Mouse (Mus musculus): ENCODE measurements around the gene Ifnb1. TPM values are rescaled to one million over a fixed set of nuclear protein-coding genes. Genes with fewer than 3 reads are reported as not detected.

Ifnb1 gene
- polyA plus RNA-seq, 1 experiment = not detected

DNA sequence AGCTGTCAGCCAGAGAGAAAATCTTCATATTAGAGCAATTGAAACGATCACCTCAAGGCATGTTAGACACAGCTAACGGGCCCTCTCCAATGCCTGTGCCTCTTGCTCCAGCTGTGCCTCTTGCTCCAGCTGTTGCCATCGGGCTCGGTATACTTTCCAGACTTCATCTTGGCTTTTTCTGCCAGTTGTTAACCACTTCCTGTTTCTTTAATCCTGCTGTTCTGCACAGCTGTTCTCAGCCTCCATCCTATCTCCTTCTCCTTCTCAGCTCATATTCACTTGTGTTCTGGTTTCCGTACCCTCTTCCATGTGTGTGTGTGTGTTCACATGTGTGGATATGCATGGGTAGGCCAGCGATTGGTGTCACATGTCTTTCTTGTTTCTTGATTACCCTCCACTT lies 42.4 kb downstream of the Ifnb1 start:
- 83% methylated on average over 6 of the region's 6 CpGs for WGBS
- H3K4me1 ChIP-seq (ENCODE audit: control insufficient read depth, insufficient read depth, low read length) = no peaks in the 10 kb centered on the region
- no peak overlapping the region for H3K27ac ChIP-seq (ENCODE audit: insufficient read depth, low read depth, low read length)
- H3K4me3 ChIP-seq (ENCODE audit: insufficient read depth, low read depth, low read length) = no peak overlapping the region
- TF ChIP-seq POLR2A (IDR thresholded peaks at IDR 0.05; ENCODE audit: insufficient read depth, low read depth, low read length) = no peak
- TF ChIP-seq CTCF (IDR thresholded peaks at IDR 0.05; ENCODE audit: insufficient read depth, low read depth, low read length) = no peak

DNA sequence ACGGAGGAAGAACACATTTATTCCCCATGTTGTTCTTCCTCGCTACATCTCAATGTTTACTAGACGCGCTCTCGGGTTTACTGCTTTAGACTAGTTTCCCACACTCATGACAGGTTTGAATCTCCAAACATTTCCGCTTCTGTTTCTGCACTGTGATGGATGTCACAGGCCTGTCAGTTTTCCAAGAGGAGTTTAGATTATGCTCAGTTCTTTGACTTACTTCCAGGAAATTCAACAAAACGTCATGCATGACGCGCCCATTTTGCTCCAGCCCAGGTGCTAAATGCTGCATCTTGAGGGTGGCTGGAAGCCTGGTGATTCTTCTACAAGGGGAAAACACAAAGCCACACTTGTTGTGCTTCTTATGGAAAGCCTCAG lies 43.8 kb downstream of the Ifnb1 start:
- Histone ChIP-seq H3K27ac (ENCODE audit: insufficient read depth, low read depth, low read length) (no peak overlapping the region), H3K4me1 (ENCODE audit: control insufficient read depth, insufficient read depth, low read length) (no peaks in the 10 kb centered on the region), H3K4me3 (ENCODE audit: insufficient read depth, low read depth, low read length) (no peak overlapping the region)
- WGBS = 87% methylated on average over 9 of the region's 9 CpGs
- no peak for TF ChIP-seq POLR2A (IDR thresholded peaks at IDR 0.05; ENCODE audit: insufficient read depth, low read depth, low read length)
- TF ChIP-seq CTCF (IDR thresholded peaks at IDR 0.05; ENCODE audit: insufficient read depth, low read depth, low read length) = no peak

DNA sequence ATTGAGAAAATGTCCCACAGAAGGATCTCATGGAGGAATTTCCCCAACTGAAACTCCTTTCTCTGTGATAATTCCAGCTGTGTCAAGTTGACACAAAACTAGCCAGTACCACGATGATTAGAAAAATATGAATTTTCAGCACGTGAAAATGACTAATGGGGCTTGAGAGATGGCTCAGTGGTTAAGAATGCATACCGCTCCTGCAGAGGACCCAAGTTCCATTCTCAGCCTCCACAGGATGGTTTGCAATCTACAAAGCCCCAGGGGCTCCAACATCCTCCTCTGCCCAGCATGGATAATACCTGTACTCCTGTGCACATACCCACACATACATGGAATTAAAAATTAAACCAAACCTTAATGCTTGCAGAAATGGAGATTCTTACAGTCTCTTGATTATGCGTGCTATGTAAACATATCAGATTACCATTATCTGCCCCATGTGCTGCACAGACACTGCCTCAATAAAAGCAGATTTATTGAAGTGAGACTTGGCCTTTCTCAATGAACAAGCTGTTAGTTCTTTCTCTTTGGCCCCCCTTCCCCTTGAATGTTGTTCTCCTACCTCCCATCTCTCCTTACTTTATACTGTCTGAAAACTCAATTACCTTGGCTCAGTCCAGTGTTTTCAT lies 44.3 kb downstream of the Ifnb1 start:
- H3K4me1 ChIP-seq (ENCODE audit: control insufficient read depth, insufficient read depth, low read length) = no peaks in the 10 kb centered on the region
- no peak overlapping the region for H3K4me3 ChIP-seq (ENCODE audit: insufficient read depth, low read depth, low read length)
- 91% methylated on average over 4 of the region's 4 CpGs for WGBS
- TF ChIP-seq CTCF (IDR thresholded peaks at IDR 0.05; ENCODE audit: insufficient read depth, low read depth, low read length) (no peak), POLR2A (IDR thresholded peaks at IDR 0.05; ENCODE audit: insufficient read depth, low read depth, low read length) (no peak)
- H3K27ac ChIP-seq (ENCODE audit: insufficient read depth, low read depth, low read length) = no peak overlapping the region

DNA sequence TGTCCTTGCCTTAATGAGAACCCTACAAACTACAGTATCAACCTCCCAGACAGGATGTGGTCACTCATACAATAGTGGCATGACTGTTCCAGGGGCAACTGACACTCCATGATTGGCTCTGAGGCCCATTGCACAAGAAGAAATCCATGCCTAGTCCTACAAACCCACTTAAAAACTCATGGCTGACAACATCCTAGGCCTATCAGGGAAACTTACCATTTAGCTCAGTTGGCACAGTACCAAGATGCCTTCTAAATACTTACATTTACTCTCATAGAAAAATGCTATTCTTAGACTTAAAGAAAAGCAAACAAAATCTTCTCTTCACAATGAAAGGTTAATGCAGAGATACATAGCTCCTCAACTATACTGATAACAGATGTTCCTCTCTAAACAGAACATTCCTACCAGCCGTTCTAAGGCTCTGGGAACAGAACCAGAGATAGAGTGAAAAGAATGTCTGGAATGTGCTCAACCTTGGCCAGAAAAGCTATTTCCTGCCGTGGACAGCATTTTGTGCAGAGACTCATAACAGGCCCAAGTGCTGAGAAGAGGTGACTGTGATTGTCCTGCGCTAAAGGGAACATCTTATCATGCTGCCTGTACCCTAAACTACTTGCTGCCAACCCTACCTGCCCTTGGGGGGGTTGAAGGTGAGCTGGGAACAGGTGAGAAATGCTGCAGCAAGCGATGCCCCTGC lies 45.9 kb downstream of the Ifnb1 start:
- TF ChIP-seq POLR2A (IDR thresholded peaks at IDR 0.05; ENCODE audit: insufficient read depth, low read depth, low read length) (no peak), CTCF (IDR thresholded peaks at IDR 0.05; ENCODE audit: insufficient read depth, low read depth, low read length) (no peak)
- WGBS = 59% methylated on average over 4 of the region's 4 CpGs
- H3K4me3 ChIP-seq (ENCODE audit: insufficient read depth, low read depth, low read length) = no peak overlapping the region
- H3K27ac ChIP-seq (ENCODE audit: insufficient read depth, low read depth, low read length) = no peak overlapping the region
- H3K4me1 ChIP-seq (ENCODE audit: control insufficient read depth, insufficient read depth, low read length) = no peaks in the 10 kb centered on the region

DNA sequence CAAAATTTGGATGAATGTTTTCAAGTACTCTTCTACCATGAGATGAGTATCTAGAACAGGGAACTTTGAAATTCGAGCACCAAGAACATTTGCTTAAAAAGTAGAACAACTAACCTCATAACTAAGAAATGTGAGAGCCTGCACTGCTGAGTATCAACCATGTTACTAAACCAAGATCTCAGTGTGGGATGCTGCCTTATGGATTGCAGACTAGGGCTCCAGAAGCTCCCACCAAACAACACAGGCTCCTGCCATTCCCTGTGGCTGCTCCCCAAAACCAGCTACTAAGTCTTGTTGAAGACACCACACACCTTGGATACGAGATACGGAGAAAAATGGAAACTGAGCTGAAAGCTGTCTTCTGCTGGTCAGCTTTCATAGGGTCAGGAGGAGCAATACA lies 46.5 kb downstream of the Ifnb1 start:
- 92% methylated on average over 3 of the region's 3 CpGs for WGBS
- no peak overlapping the region for H3K4me3 ChIP-seq (ENCODE audit: insufficient read depth, low read depth, low read length)
- H3K4me1 ChIP-seq (ENCODE audit: control insufficient read depth, insufficient read depth, low read length) = no peaks in the 10 kb centered on the region
- no peak overlapping the region for H3K27ac ChIP-seq (ENCODE audit: insufficient read depth, low read depth, low read length)
- no peak for TF ChIP-seq POLR2A (IDR thresholded peaks at IDR 0.05; ENCODE audit: insufficient read depth, low read depth, low read length)
- TF ChIP-seq CTCF (IDR thresholded peaks at IDR 0.05; ENCODE audit: insufficient read depth, low read depth, low read length) = no peak

Other genes starting within 250 kb of the Ifnb1 start
- gene Hacd4, start 83.8 kb downstream of the Ifnb1 start, polyA plus RNA-seq (2012; ENCODE audit: insufficient read depth, insufficient read length, low replicate concordance, missing spikeins) = not detected in 2 replicates
- not detected in 2 replicates for gene Ifna15, start 35.5 kb upstream of the Ifnb1 start, polyA plus RNA-seq (2012; ENCODE audit: insufficient read depth, insufficient read length, low replicate concordance, missing spikeins)
- gene Ifna14, start 49.0 kb upstream of the Ifnb1 start, polyA plus RNA-seq (2012; ENCODE audit: insufficient read depth, insufficient read length, low replicate concordance, missing spikeins) = not detected in 2 replicates
- not detected in 2 replicates for gene Ifna9, start 69.6 kb upstream of the Ifnb1 start, polyA plus RNA-seq (2012; ENCODE audit: insufficient read depth, insufficient read length, low replicate concordance, missing spikeins)
- gene Ifna12, start 80.6 kb upstream of the Ifnb1 start, polyA plus RNA-seq (2012; ENCODE audit: insufficient read depth, insufficient read length, low replicate concordance, missing spikeins) = not detected in 2 replicates
- gene C87499, start 111.6 kb upstream of the Ifnb1 start, polyA plus RNA-seq (2012; ENCODE audit: insufficient read depth, insufficient read length, low replicate concordance, missing spikeins) = not detected in 2 replicates
- not detected in 2 replicates for gene Ifna13, start 121.7 kb upstream of the Ifnb1 start, polyA plus RNA-seq (2012; ENCODE audit: insufficient read depth, insufficient read length, low replicate concordance, missing spikeins)
- gene Ifna16, start 154.2 kb upstream of the Ifnb1 start, polyA plus RNA-seq (2012; ENCODE audit: insufficient read depth, insufficient read length, low replicate concordance, missing spikeins) = not detected in 2 replicates
- not detected in 2 replicates for gene Ifna2, start 161.1 kb upstream of the Ifnb1 start, polyA plus RNA-seq (2012; ENCODE audit: insufficient read depth, insufficient read length, low replicate concordance, missing spikeins)
- gene Ifnab, start 168.6 kb upstream of the Ifnb1 start, polyA plus RNA-seq (2012; ENCODE audit: insufficient read depth, insufficient read length, low replicate concordance, missing spikeins) = not detected in 2 replicates
- not detected in 2 replicates for gene Gm26566, start 199.0 kb upstream of the Ifnb1 start, polyA plus RNA-seq (2012; ENCODE audit: insufficient read depth, insufficient read length, low replicate concordance, missing spikeins)
- not detected in 2 replicates for gene Klhl9, start 199.7 kb upstream of the Ifnb1 start, polyA plus RNA-seq (2012; ENCODE audit: insufficient read depth, insufficient read length, low replicate concordance, missing spikeins)
- not detected in 2 replicates for gene Gm13271, start 232.1 kb upstream of the Ifnb1 start, polyA plus RNA-seq (2012; ENCODE audit: insufficient read depth, insufficient read length, low replicate concordance, missing spikeins)
- gene Gm13283, start 237.3 kb upstream of the Ifnb1 start, polyA plus RNA-seq (2012; ENCODE audit: insufficient read depth, insufficient read length, low replicate concordance, missing spikeins) = not detected in 2 replicates